Mouse (Mus musculus) ovary, postnatal 36 days (tissue): ENCODE results near the gene Rab33b.
"Not testable (repeated sequence)": the region's sequence is repeated elsewhere in the genome, so short reads cannot be mapped to it uniquely, and the experiment has no call there.

Experiments used
- DNase-seq: peaks from one replicate; pipeline ENCODE4 v3.0.0; 2022; ENCODE audit warnings: low spot score, mixed read lengths

Gene Rab33b

GRCm38 (mm10) chr3:51483741-51484359, at the start of gene Rab33b:
Gene Rab33b (plus strand): TSS chr3:51483920.
- peak; percentile 97 for DNase-seq

DNA sequence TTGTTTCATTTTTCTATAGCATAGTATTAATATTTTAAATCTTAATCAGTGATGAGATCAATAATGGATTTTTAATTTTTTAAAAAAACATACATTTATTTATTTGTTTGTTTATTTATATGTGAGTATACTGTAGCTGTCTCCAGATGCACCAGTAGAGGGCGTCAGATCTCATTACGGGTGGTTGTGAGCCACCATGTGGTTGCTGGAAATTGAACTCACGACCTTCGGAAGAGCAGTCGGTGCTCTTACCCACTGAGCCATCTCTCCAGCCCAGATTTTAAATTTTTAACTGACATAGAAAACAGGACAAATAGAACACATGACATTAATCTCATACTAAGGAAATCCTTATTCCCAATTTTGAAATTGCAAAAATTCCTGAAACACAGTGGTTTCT, 49.4 kb upstream of the Rab33b start:
- not testable (repeated sequence) for DNase-seq

GRCm38 (mm10) chr3:51434871-51435595, 48.7 kb upstream of the Rab33b start:
- no peak for DNase-seq

- no peak for DNase-seq
Measured at GRCm38 (mm10) chr3:51468530-51468929, 15.2 kb upstream of the Rab33b start.

DNA sequence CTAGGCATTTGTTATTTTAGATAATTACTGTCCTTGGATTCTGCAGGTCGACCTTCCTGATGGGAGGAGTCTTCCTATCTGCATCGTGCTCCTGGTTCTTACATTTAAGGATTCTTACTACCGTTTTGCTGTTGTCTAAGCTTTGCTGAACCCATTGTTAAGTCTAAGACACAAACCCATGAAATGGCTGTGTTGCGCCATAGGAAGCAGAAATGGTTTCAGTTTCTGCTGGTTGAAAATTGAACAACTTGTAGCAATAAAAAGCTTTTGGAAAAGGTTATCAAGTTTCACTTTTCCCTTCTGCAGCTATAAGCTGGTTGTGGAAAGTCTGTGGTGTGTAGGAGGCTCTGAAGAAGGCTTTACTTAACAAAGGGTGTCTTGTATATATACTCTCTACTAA, 8.0 kb upstream of the Rab33b start:
- no peak for DNase-seq

GRCm38 (mm10) chr3:51479893-51480292, 3.8 kb upstream of the Rab33b start:
- DNase-seq = no peak

- no peak for DNase-seq
Measured at GRCm38 (mm10) chr3:51481059-51481458, 2.7 kb upstream of the Rab33b start.

DNA sequence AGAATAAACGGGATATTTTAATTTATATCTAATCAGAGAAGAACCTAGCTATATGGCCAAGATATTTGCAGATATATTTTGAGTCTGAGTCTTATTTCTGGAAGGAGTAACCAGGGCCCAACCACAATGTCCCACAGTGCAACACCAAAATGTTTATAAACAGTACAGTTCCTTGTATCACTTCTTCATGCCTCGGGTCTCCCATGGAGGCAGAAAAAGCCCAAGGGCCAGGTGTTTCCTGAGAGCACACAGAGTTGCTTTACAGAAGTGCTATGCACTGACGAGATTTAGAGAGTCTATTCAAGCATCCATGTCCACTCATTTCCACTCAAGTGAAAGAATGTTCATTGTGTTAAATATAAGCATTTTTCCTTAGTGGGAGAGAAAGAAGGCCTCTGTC, 1.8 kb upstream of the Rab33b start:
- no peak for DNase-seq

GRCm38 (mm10) chr3:51482781-51483180, 939 bp upstream of the Rab33b start:
- no peak for DNase-seq

GRCm38 (mm10) chr3:51484370-51484769, 650 bp downstream of the Rab33b start:
- DNase-seq = no peak

DNA sequence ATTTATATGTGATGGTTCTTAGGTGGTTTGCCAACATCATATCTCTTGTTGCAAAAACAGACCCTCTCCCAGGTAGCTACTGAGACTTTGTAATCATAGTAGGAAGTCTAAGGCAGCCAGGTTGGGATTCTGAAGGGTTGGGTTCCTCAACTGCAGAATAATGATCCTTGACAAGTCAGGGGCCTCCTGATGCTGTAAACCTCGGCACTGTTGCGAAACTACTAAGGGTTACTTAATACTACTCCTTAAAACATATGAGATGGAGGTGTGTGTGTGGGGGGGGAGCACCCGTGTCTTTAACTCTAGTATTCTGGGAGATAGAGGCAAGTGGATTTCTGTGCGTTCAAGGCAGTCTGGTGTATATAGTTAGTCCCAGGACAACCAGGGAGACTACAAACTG, 1.6 kb downstream of the Rab33b start:
- no peak for DNase-seq

- DNase-seq = no peak
Measured at GRCm38 (mm10) chr3:51486491-51487195, 2.9 kb downstream of the Rab33b start.

DNA sequence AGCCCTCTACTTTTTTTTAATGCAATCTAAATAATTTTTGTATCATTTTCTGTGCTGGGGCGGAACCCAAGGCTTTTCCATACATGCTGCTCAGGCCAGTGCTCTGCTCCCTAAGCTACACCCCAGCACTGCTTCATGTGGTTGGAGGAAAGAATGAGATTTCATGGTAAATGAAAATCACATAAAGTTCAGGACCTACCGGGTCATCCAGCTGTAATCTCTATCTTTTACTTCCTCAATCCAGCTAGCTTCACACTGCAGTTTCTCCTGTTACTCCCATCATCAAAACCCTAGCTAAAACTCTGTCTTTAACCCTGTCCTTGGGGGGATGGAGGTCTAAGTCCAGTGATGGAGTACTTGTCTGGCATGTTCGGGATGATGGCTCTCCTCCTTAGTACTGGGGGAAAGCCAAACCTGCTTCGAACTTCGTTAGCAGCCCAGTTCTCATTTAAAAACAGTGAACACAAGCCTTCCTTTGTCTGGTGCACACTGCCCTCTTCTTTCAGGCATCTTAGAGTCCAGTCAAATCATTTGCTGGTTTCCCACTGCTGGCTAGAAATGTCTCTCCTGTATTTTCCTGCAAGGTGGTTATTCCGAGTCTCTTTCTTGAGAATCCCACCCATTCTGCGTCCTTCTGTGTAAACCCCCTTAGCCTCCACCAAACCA, 6.5 kb downstream of the Rab33b start:
- no peak for DNase-seq

- no peak for DNase-seq
Measured at GRCm38 (mm10) chr3:51493272-51493838, 9.6 kb downstream of the Rab33b start.

DNA sequence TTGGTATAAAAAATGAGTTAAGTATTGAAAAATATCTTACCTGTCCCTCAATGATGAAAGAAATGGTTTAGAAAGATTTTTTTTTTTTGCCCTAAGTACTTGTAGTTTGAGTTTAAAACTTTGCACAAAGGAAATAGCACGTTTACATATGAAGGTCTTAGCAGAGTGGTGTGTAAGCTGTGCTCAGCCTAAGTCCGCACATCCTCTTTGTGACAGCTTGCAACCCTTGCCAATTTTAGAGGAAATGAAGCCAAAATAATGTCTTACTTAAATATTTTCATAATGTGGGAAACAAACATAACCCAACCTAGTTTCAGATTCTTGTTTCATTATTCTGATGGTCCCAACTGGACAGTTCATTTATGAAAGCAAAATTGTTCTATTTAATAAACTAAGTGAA, 10.7 kb downstream of the Rab33b start:
- DNase-seq = no peak

DNA sequence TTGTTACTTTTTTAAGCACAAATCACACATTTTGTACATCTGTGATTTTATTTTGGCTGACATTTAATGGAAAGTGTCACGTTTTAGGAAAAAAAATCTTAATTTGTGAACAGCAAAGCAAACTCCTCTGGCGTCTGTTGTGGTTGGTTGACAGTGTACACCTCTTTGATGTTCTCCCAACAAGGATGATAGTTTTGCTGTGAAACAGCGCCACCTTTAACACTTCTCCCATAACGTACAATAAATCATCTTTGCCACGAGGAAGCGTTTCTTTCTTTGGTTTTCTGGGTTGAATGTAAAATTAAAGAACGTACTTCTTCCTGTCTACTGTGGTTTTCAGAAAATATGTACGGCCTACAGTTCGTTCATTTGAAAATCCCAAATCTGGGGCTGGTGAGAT, 11.9 kb downstream of the Rab33b start:
- DNase-seq = no peak

GRCm38 (mm10) chr3:51497978-51498377, 14.3 kb downstream of the Rab33b start:
- DNase-seq = no peak

DNA sequence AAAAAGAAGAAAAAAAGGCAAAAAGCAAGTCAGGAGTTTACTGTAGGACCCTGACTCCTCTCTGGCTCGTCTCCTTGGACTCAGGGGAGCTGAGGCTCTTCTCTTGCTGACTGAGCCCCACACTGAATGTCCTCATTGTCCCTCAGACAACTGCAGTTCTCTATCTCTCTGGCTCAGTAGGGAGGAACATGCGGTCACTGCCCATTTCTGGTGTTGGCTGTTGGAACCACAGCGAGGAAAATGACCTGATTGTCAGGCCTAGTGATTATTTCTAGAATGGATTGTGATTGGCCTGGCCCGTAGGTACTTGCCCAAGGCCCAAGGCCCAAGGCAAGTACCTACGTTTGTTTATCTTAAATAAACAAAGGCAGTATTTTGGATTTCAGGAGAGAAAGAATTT, 14.9 kb downstream of the Rab33b start:
- no peak for DNase-seq

DNA sequence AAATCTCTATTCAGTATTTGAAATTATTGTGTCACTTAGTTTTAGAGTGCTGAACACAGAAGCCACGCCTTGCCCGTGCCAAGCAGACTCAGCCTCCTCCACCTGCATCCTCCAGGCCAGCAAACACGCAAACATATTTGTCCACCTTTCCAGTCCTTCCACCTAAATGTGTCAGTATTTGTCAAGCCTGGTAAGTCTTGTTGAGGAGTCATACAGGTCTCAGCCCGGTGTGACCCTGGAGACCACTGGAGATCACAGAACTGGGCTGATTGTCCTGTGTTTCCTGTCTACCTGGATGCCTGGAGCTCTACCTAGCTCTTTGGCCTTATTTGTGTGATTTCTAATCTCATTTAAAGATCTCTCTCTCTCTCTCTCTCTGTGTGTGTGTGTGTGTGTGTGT, 16.2 kb downstream of the Rab33b start:
- no peak for DNase-seq

DNA sequence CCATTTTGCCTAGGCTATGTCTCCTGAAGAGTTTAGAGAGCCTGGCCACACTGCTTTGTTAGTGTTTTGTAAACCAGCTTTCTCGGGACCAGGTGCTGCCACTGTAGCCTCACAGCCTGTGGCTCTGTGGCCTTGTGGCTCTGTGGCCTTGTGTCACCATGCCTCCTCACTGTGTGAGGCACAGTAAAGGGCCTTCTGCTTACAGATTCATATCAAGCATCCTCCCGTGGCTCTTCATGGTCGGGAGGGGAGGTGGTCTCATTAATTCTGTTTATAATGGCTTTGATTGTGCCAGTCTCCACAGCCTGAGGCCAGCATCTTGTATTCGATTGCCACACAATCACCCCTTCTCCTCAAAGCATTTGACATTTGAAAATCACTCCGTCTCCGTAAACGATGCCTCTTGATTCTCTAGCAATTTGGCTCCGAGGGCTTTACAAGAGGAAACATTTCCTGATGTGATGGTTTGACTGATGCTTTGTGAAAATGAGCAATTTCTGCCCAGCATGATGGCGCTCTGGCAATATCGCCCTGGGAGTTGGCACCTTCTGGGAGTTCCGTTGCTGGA, 20.7 kb downstream of the Rab33b start:
- DNase-seq = no peak

- DNase-seq = no peak
Measured at GRCm38 (mm10) chr3:51505465-51505864, 21.7 kb downstream of the Rab33b start.

GRCm38 (mm10) chr3:51510903-51511302, 27.2 kb downstream of the Rab33b start:
- DNase-seq = peak; percentile 69
